Mouse (Mus musculus): ENCODE measurements around the gene Dock9. TPM values are rescaled to one million over a fixed set of nuclear protein-coding genes. Genes with fewer than 3 reads are reported as not detected.
A peak's percentile ranks its signal among the peaks of the same experiment; 100 is the strongest.

Gene Dock9
- polyA plus RNA-seq, 3 experiments from 2014 or later = 1.7 to 7.9 (median 3.9) TPM

- ATAC-seq = peak; percentile 56
Observed at GRCm38 (mm10) chr14:121579055-121579454, 218.6 kb downstream of the Dock9 start.

- no peak for ATAC-seq
Observed at GRCm38 (mm10) chr14:121573391-121573790, 224.2 kb downstream of the Dock9 start.

GRCm38 (mm10) chr14:121566794-121567201 is 230.8 kb downstream of the Dock9 start:
- no peak for ATAC-seq

GRCm38 (mm10) chr14:121565930-121566329 is 231.7 kb downstream of the Dock9 start:
- no peak for ATAC-seq

GRCm38 (mm10) chr14:121564656-121565055 is 233.0 kb downstream of the Dock9 start:
- no peak for ATAC-seq

GRCm38 (mm10) chr14:121563954-121564353 is 233.7 kb downstream of the Dock9 start:
- ATAC-seq = no peak

- ATAC-seq = no peak
Observed at GRCm38 (mm10) chr14:121559026-121559425, 238.6 kb downstream of the Dock9 start.

GRCm38 (mm10) chr14:121556401-121557315 is 241.0 kb downstream of the Dock9 start:
- ATAC-seq = no peak

GRCm38 (mm10) chr14:121553785-121554184 is 243.9 kb downstream of the Dock9 start:
- ATAC-seq = no peak

GRCm38 (mm10) chr14:121552586-121552985 is 245.1 kb downstream of the Dock9 start:
- ATAC-seq = no peak

- no peak for ATAC-seq
Observed at GRCm38 (mm10) chr14:121549834-121550233, 247.8 kb downstream of the Dock9 start.

- no peak for ATAC-seq
Observed at GRCm38 (mm10) chr14:121547745-121548144, 249.9 kb downstream of the Dock9 start.

GRCm38 (mm10) chr14:121546621-121547020 is 251.0 kb downstream of the Dock9 start:
- no peak for ATAC-seq

GRCm38 (mm10) chr14:121545551-121546331 is 251.9 kb downstream of the Dock9 start:
- ATAC-seq = no peak

- no peak for ATAC-seq
Observed at GRCm38 (mm10) chr14:121541262-121541661, 256.4 kb downstream of the Dock9 start.

GRCm38 (mm10) chr14:121534501-121534900 is 263.1 kb downstream of the Dock9 start:
- ATAC-seq = no peak

- no peak for ATAC-seq
Observed at GRCm38 (mm10) chr14:121530853-121531252, 266.8 kb downstream of the Dock9 start.

GRCm38 (mm10) chr14:121527883-121528282 is 269.8 kb downstream of the Dock9 start:
- ATAC-seq = no peak

GRCm38 (mm10) chr14:121527201-121527600 is 270.4 kb downstream of the Dock9 start:
- no peak for ATAC-seq

GRCm38 (mm10) chr14:121521709-121522108 is 275.9 kb downstream of the Dock9 start:
- no peak for ATAC-seq

- no peak for ATAC-seq
Observed at GRCm38 (mm10) chr14:121516881-121517280, 280.8 kb downstream of the Dock9 start.

- ATAC-seq = no peak
Observed at GRCm38 (mm10) chr14:121508929-121509328, 288.7 kb downstream of the Dock9 start.

GRCm38 (mm10) chr14:121506336-121506735 is 291.3 kb downstream of the Dock9 start:
- no peak for ATAC-seq

- ATAC-seq = no peak
Observed at GRCm38 (mm10) chr14:121505485-121505860, 292.2 kb downstream of the Dock9 start.

Data from inflammation-experienced regulatory T-cells, adult 6 months (primary cell).